Mouse (Mus musculus) CH12.LX (cell line): ENCODE measurements at regions not wholly inside any gene's neighbourhood (a gene's known extent, or its start where the extent isn't known, plus 50 kb on each side); places are given as distances from the start of the nearest gene placed in this dataset.

ENCODE experiments used
- DNase-seq: peaks from one replicate; pipeline ENCODE4 v3.0.0-alpha.2; 2013; ENCODE audit errors: extremely low read depth
- H3K27ac ChIP-seq: 2 replicates; pipeline ENCODE4 v1.5.1; 2012; ENCODE audit warnings: low read depth, mild to moderate bottlenecking, control low read depth, moderate library complexity; ENCODE audit not compliant: insufficient read depth
- H3K27me3 ChIP-seq: replicated peaks from 2 replicates; pipeline ENCODE3; 2012; ENCODE audit warnings: inconsistent platforms
- H3K36me3 ChIP-seq, 2 experiments: replicated peaks in 1 of 2; 2 replicates each; pipeline versions ENCODE3 to v1.6.1; 2012; ENCODE audit warnings: inconsistent platforms in 1 of 2, low read length in 1 of 2, mild to moderate bottlenecking in 1 of 2, mixed read lengths in 1 of 2, moderate library complexity in 1 of 2; ENCODE audit not compliant: control insufficient read depth in 1 of 2, insufficient read depth in 1 of 2
- H3K4me1 ChIP-seq, 2 experiments: 2 replicates each; pipeline ENCODE4 v1.6.1; 2012; ENCODE audit warnings: inconsistent platforms in 1 of 2, moderate library complexity in 1 of 2; ENCODE audit not compliant: insufficient read depth in 2 of 2, control insufficient read depth in 1 of 2
- H3K4me2 ChIP-seq: 2 replicates; pipeline ENCODE4 v1.6.1; 2012; ENCODE audit warnings: low read depth, mild to moderate bottlenecking, control low read depth; ENCODE audit not compliant: poor library complexity, insufficient read depth, severe bottlenecking
- H3K4me3 ChIP-seq, 3 experiments: fragments of 150-350 bp in 1 of 3; sonication (generic) in 1 of 3; replicated peaks in 1 of 3; 2 replicates each; pipeline versions ENCODE3 to v1.5.1; 2011 to 2012; ENCODE audit warnings: low read depth in 2 of 3, low read length in 2 of 3, mild to moderate bottlenecking in 2 of 3, moderate library complexity in 2 of 3, control low read depth in 1 of 3, improper control_type of control experiment in 1 of 3, inconsistent platforms in 1 of 3, mixed read lengths in 1 of 3; ENCODE audit not compliant: poor library complexity in 1 of 3
- H3K79me2 ChIP-seq: replicated peaks from 2 replicates; pipeline ENCODE4 v1.6.1; 2012; ENCODE audit warnings: mild to moderate bottlenecking, moderate library complexity; ENCODE audit not compliant: control insufficient read depth, poor library complexity, insufficient read depth, severe bottlenecking; ENCODE audit errors: extremely low read depth
- H3K9ac ChIP-seq: 2 replicates; pipeline ENCODE4 v1.6.1; 2012; ENCODE audit warnings: low read depth, mild to moderate bottlenecking, control low read depth, moderate library complexity; ENCODE audit not compliant: insufficient read depth
- H3K9me3 ChIP-seq: replicated peaks from 2 replicates; pipeline ENCODE3; 2012; ENCODE audit warnings: low read length, inconsistent platforms, mixed read lengths
- BHLHE40 ChIP-seq: IDR thresholded peaks from 2 replicates; pipeline ENCODE4 v1.6.1; 2011; ENCODE audit warnings: mild to moderate bottlenecking, low read depth, low read length, improper control_type of control experiment
- CHD1 ChIP-seq: IDR thresholded peaks from 2 replicates; pipeline ENCODE4 v1.6.1; 2012; ENCODE audit warnings: low read depth, low read length, improper control_type of control experiment, inconsistent platforms
- CHD2 ChIP-seq: IDR thresholded peaks from 2 replicates; pipeline ENCODE4 v1.6.1; 2011; ENCODE audit warnings: low read length, improper control_type of control experiment
- CTCF ChIP-seq, 2 experiments: IDR thresholded peaks in 1 of 2; conservative IDR thresholded peaks in 1 of 2; 2 replicates each; pipeline ENCODE4 v1.5.1; 2011 to 2012; ENCODE audit warnings: low read depth in 2 of 2, low read length in 2 of 2, improper control_type of control experiment in 1 of 2, inconsistent platforms in 1 of 2, mild to moderate bottlenecking in 1 of 2, moderate library complexity in 1 of 2
- E2F4 ChIP-seq: IDR thresholded peaks from 2 replicates; pipeline ENCODE4 v1.6.1; 2011; ENCODE audit warnings: low read depth, low read length, improper control_type of control experiment; ENCODE audit not compliant: insufficient replicate concordance
- EP300 ChIP-seq: IDR thresholded peaks from 2 replicates; pipeline ENCODE4 v1.6.1; 2011; ENCODE audit warnings: low read length, improper control_type of control experiment
- ETS1 ChIP-seq: conservative IDR thresholded peaks from 2 replicates; pipeline ENCODE4 v1.6.1; 2012; ENCODE audit warnings: low read depth, mild to moderate bottlenecking, inconsistent platforms, low read length, improper control_type of control experiment, moderate library complexity
- GABPA ChIP-seq: IDR thresholded peaks from 2 replicates; pipeline ENCODE4 v1.6.1; 2012; ENCODE audit warnings: low read depth, low read length, improper control_type of control experiment, inconsistent platforms; ENCODE audit not compliant: insufficient replicate concordance
- HCFC1 ChIP-seq: IDR thresholded peaks from 2 replicates; pipeline ENCODE4 v1.6.1; 2012; ENCODE audit warnings: low read depth, mild to moderate bottlenecking, inconsistent platforms, low read length, improper control_type of control experiment
- IRF4 ChIP-seq: IDR thresholded peaks from 2 replicates; pipeline ENCODE4 v1.6.1; 2014; ENCODE audit warnings: low read depth, mild to moderate bottlenecking, inconsistent platforms, low read length, improper control_type of control experiment
- JUND ChIP-seq: conservative IDR thresholded peaks from 2 replicates; pipeline ENCODE4 v1.6.1; 2011; ENCODE audit warnings: low read depth, low read length, improper control_type of control experiment
- KAT2A ChIP-seq: IDR thresholded peaks from 2 replicates; pipeline ENCODE4 v1.6.1; 2012; ENCODE audit warnings: low read length, improper control_type of control experiment, inconsistent platforms; ENCODE audit not compliant: insufficient replicate concordance
- MAX ChIP-seq: IDR thresholded peaks from 2 replicates; pipeline ENCODE4 v1.6.1; 2011; ENCODE audit warnings: low read length, improper control_type of control experiment
- MYC ChIP-seq: IDR thresholded peaks from 2 replicates; pipeline ENCODE4 v1.6.1; 2011; ENCODE audit warnings: low read depth, mild to moderate bottlenecking, improper control_type of control experiment, low read length
- NELFE ChIP-seq: IDR thresholded peaks from 2 replicates; pipeline ENCODE4 v1.6.1; 2011; ENCODE audit warnings: low read depth, low read length, improper control_type of control experiment
- NRF1 ChIP-seq: IDR thresholded peaks from 2 replicates; pipeline ENCODE4 v1.6.1; 2014; ENCODE audit warnings: low read depth, mild to moderate bottlenecking, inconsistent platforms, low read length, improper control_type of control experiment, moderate library complexity
- RAD21 ChIP-seq: IDR thresholded peaks from 2 replicates; pipeline ENCODE4 v1.6.1; 2011; ENCODE audit warnings: low read depth, mild to moderate bottlenecking, low read length, improper control_type of control experiment, moderate library complexity
- TBP ChIP-seq: conservative IDR thresholded peaks from 2 replicates; pipeline ENCODE4 v1.6.1; 2011; ENCODE audit warnings: low read depth, low read length, improper control_type of control experiment
- TCF12 ChIP-seq: IDR thresholded peaks from 2 replicates; pipeline ENCODE4 v1.6.1; 2014; ENCODE audit warnings: low read depth, mild to moderate bottlenecking, inconsistent platforms, low read length, improper control_type of control experiment
- UBTF ChIP-seq: IDR thresholded peaks from 2 replicates; pipeline ENCODE4 v1.6.1; 2012; ENCODE audit warnings: low read depth, mild to moderate bottlenecking, inconsistent platforms, low read length, improper control_type of control experiment, moderate library complexity
- USF1 ChIP-seq: IDR thresholded peaks from 2 replicates; pipeline ENCODE4 v1.6.1; 2014; ENCODE audit warnings: low read depth, mild to moderate bottlenecking, inconsistent platforms, low read length, improper control_type of control experiment
- USF2 ChIP-seq: conservative IDR thresholded peaks from 2 replicates; pipeline ENCODE4 v1.6.1; 2011; ENCODE audit warnings: low read depth, low read length, improper control_type of control experiment
- ZKSCAN1 ChIP-seq: IDR thresholded peaks from 2 replicates; pipeline ENCODE4 v1.6.1; 2012; ENCODE audit warnings: low read depth, inconsistent platforms, low read length, improper control_type of control experiment, borderline replicate concordance
- ZMIZ1 ChIP-seq: IDR thresholded peaks from 2 replicates; pipeline ENCODE4 v1.6.1; 2012; ENCODE audit warnings: low read depth, mild to moderate bottlenecking, inconsistent platforms, low read length, improper control_type of control experiment
- ZNF384 ChIP-seq: IDR thresholded peaks from 2 replicates; pipeline ENCODE4 v1.6.1; 2012; ENCODE audit warnings: low read depth, low read length, improper control_type of control experiment, inconsistent platforms
- dilution Hi-C: fragments of 300-500 bp; cut with MboI; formaldehyde crosslinking; loops from 2 replicates; pipeline ENCODE4 v1.14.3; 2020; ENCODE audit warnings: low sequenced_read_pairs; ENCODE audit not compliant: extremely low pct_unique_long_range_greater_than_20kb, extremely low pct_ligation_motif_present
- in situ Hi-C: fragments of 300-500 bp; cut with MboI; formaldehyde crosslinking; loops from 3 replicates; pipeline ENCODE4 v1.14.3; 2019; ENCODE audit warnings: low sequenced_read_pairs, low pct_ligation_motif_present, low pct_unique_long_range_greater_than_20kb, mixed read lengths

- TF ChIP-seq MYC (no peak), TBP (no peak), ETS1 (no peak), CHD2 (no peak), HCFC1 (no peak), ZMIZ1 (no peak), GABPA (no peak), CTCF (conservative IDR thresholded peaks at IDR 0.05 in 1 of 2, IDR thresholded peaks at IDR 0.05 in 1 of 2; ENCODE audit: low read depth in 2 of 2, low read length in 2 of 2) (no peak), CHD1 (no peak), EP300 (no peak), UBTF (no peak), USF1 (no peak), JUND (no peak)
- DNase-seq: no peak
- Histone ChIP-seq H3K36me3 (no peaks in the 10 kb centered on the region), H3K79me2 (no peaks in the 10 kb centered on the region), H3K4me1 (peaks cover 0 to 3% of the 10 kb centered on the region in 2 experiments; a peak in 1 of 4 replicates), H3K27ac (no peak overlapping the region), H3K27me3 (no peaks in the 10 kb centered on the region), H3K9me3 (no peaks in the 10 kb centered on the region), H3K4me3 (no peak overlapping the region), H3K4me2 (no peak overlapping the region), H3K9ac (no peak overlapping the region)
- dilution Hi-C loops (no loop called here), in situ Hi-C loops (no loop called here)
Observed at GRCm38 (mm10) chr1:177378112-177378511, 64.0 kb upstream of the Zbtb18 start.

GRCm38 (mm10) chr1:177373226-177373825, 68.8 kb upstream of the Zbtb18 start:
- Histone ChIP-seq H3K4me3 (no peak overlapping the region), H3K27me3 (no peaks in the 10 kb centered on the region), H3K9ac (no peak overlapping the region), H3K36me3 (no peaks in the 10 kb centered on the region), H3K4me1 (peaks cover 0 to 4% of the 10 kb centered on the region in 2 experiments; a peak in 1 of 4 replicates), H3K27ac (no peak overlapping the region), H3K79me2 (no peaks in the 10 kb centered on the region), H3K4me2 (no peak overlapping the region)
- DNase-seq: no peak
- dilution Hi-C loops (no loop called here), in situ Hi-C loops (no loop called here)
- TF ChIP-seq ZNF384: no peak
- no peak for TF ChIP-seq KAT2A
- TF ChIP-seq RAD21: no peak
- no peak for TF ChIP-seq USF1
- TF ChIP-seq NRF1: no peak
- no peak for TF ChIP-seq ETS1
- TF ChIP-seq JUND: no peak
- TF ChIP-seq ZMIZ1: no peak
- TF ChIP-seq TBP: no peak
- no peak for TF ChIP-seq BHLHE40
- no peak for TF ChIP-seq IRF4
- TF ChIP-seq NELFE: no peak
- TF ChIP-seq ZKSCAN1: no peak
- no peak for TF ChIP-seq TCF12
- TF ChIP-seq CHD2: no peak
- no peak for TF ChIP-seq GABPA
- TF ChIP-seq MAX: no peak
- no peak for TF ChIP-seq E2F4
- no peak for TF ChIP-seq USF2
- TF ChIP-seq, all 38 proteins: peak for 0
- no peaks in the 10 kb centered on the region for H3K9me3 ChIP-seq
